Mouse (Mus musculus) heart, embryonic 14.5 days (tissue): ENCODE data around the gene Sorcs3. TPM values are rescaled to one million over a fixed set of nuclear protein-coding genes. Genes with fewer than 3 reads are reported as not detected.

Source experiments
- ATAC-seq: fragments of 200-750 bp; cut with Nextera tagmentation; 2 replicates; pipeline ENCODE4 v1.8.0; 2017; ENCODE audit warnings: low read depth, moderate TSS enrichment; ENCODE audit not compliant: insufficient number of reproducible peaks, insufficient read depth, low FRiP score
- H3K27ac ChIP-seq, 2 experiments: fragments of 200-500 bp in 1 of 2; fragments of 300-500 bp in 1 of 2; sonication (generic) in 1 of 2; replicated peaks in 1 of 2; 2 replicates each; pipeline ENCODE4 v1.5.1; 2012 to 2014; ENCODE audit warnings: low read depth in 2 of 2, low read length in 2 of 2, control low read depth in 1 of 2, mild to moderate bottlenecking in 1 of 2, mixed read lengths in 1 of 2; ENCODE audit not compliant: control insufficient read depth in 1 of 2, insufficient read depth in 1 of 2
- H3K27me3 ChIP-seq: fragments of 300-500 bp; sonication (generic); 2 replicates; pipeline ENCODE4 v1.6.1; 2014; ENCODE audit warnings: mild to moderate bottlenecking, low read length, control low read depth; ENCODE audit not compliant: control insufficient read depth, insufficient read depth
- H3K36me3 ChIP-seq: fragments of 300-500 bp; sonication (generic); 2 replicates; pipeline ENCODE4 v1.6.1; 2014; ENCODE audit warnings: mild to moderate bottlenecking, control low read depth, low read length, mixed read lengths; ENCODE audit not compliant: control insufficient read depth, insufficient read depth
- H3K4me1 ChIP-seq, 2 experiments: fragments of 200-500 bp in 1 of 2; fragments of 300-500 bp in 1 of 2; sonication (generic) in 1 of 2; 2 replicates each; pipeline ENCODE4 v1.6.1; 2012 to 2014; ENCODE audit warnings: low read length in 2 of 2, control low read depth in 1 of 2, mixed read lengths in 1 of 2; ENCODE audit not compliant: control insufficient read depth in 2 of 2, insufficient read depth in 2 of 2
- H3K4me2 ChIP-seq: fragments of 300-500 bp; sonication (generic); 2 replicates; pipeline ENCODE4 v1.6.1; 2014; ENCODE audit warnings: mild to moderate bottlenecking, low read length
- H3K4me3 ChIP-seq, 2 experiments: fragments of 200-500 bp in 1 of 2; fragments of 300-500 bp in 1 of 2; sonication (generic) in 1 of 2; 2 replicates each; pipeline ENCODE4 v1.5.1; 2012 to 2014; ENCODE audit warnings: low read length in 2 of 2, mild to moderate bottlenecking in 2 of 2, control low read depth in 1 of 2, low read depth in 1 of 2, moderate library complexity in 1 of 2; ENCODE audit not compliant: control insufficient read depth in 1 of 2, insufficient read depth in 1 of 2
- H3K9ac ChIP-seq: fragments of 300-500 bp; sonication (generic); 2 replicates; pipeline ENCODE4 v1.6.1; 2014; ENCODE audit warnings: mild to moderate bottlenecking, low read length
- H3K9me3 ChIP-seq: fragments of 300-500 bp; sonication (generic); 2 replicates; pipeline ENCODE4 v1.6.1; 2016; ENCODE audit warnings: low read length, control low read depth; ENCODE audit not compliant: control insufficient read depth
- WGBS: fragments of 180-500 bp; shearing (Covaris S2); extraction: QIAGEN DNeasy Blood & Tissue Kit; methylation state at CpG from one replicate; pipeline ENCODE4 v1.1.7; 2014; 5-methylcytosine and 5-hydroxymethylcytosine counted together
- polyA plus RNA-seq: library from polyadenylated mRNA; unstranded; fragments of >200 nt; fragmentation: Nextera tagmentation; extraction: Ambion mirVana; gene quantifications from 2 replicates; pipeline ENCODE4 v1.2.1, GENCODE M21; 2014

The Sorcs3 gene
- 0.18 and 0.39 TPM in 2 replicates for polyA plus RNA-seq

DNA sequence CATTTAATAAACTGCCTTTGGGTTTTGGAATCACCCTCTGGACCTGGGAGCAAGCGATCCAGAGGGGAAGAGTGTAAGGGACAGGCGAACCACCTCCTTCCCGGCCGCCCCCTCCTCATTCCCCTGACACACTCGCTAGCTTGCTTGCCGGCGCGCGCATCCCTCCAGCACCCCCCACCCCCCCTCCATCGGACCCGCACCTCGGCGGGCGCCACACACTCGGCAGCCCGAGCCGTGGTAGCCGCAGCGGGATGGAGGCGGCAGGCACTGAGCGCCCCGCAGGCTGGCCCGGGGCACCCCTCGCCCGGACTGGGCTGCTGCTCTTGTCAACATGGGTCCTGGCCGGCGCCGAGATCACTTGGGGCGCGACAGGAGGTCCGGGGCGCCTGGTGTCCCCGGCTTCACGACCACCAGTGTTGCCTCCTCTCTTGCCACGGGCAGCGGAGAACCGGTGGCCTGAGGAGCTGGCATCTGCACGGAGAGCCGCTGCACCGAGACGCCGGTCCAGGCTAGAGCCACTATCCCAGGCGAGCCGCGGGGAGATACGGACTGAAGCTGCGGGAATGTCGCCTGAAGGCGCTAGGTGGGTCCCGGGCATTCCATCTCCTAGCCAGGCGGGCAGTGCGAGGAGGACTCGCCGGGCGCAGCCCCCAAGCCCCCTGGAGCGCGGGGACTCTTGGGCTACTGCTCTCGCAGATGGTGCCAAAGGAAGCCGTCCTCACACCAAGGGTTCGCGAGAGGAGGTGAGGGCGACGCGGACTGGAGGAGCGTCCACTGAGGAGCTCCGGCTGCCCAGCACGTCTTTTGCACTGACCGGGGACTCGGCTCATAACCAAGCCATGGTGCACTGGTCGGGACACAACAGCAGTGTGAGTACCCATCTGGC, at the start of gene Sorcs3:
Gene Sorcs3, plus strand, starts transcription at position 97 of the 886 bp plus-strand sequence.
- Histone ChIP-seq H3K9ac (peak within 1 kb of the TSS; percentile 49), H3K36me3 (no peaks in the 10 kb centered on the region), H3K27ac (no peak within 1 kb of the TSS), H3K4me1 (peaks cover 0 to 17% of the 10 kb centered on the region in 2 experiments; a peak in 1 of 4 replicates), H3K4me3 (peak within 1 kb of the TSS; percentile 48 to 51), H3K9me3 (no peaks in the 10 kb centered on the region), H3K27me3 (peaks cover 64% of the 10 kb centered on the region), H3K4me2 (peak within 1 kb of the TSS; percentile 94)
- ATAC-seq, result 0 out of 2 replicates have a peak, but pooled peaks have one; percentile 6
- under 1% methylated on average over 69 of the region's 70 CpGs for WGBS

- Histone ChIP-seq H3K4me3 (no peak overlapping the region), H3K9me3 (no peaks in the 10 kb centered on the region), H3K27me3 (no peaks in the 10 kb centered on the region), H3K27ac (no peak overlapping the region), H3K4me2 (no peak overlapping the region), H3K36me3 (no peaks in the 10 kb centered on the region), H3K9ac (no peak overlapping the region), H3K4me1 (no peaks in the 10 kb centered on the region)
- WGBS, result 78% methylated on average over 3 of the region's 3 CpGs
- no peak for ATAC-seq
Measured at GRCm38 (mm10) chr19:48165341-48165740, 40.5 kb upstream of the Sorcs3 start.

DNA sequence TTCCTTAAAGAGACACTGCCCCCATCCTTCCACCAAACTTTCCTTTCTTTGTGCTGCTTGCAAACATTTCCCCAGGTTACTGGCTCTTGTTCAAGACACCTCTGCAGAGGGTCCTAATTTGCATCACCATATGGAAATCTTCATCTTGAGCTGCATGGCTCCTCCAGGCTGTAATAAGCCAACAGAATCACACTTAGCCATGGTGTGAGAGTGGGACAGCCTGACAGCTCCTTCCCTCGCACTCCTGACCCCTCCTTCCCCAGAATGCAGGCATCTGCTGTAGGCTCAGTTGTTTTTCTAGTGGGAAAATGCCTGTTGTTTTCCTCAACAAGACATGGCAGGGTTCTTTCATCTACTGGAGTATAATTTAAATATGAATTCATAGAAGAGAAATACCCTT, 38.7 kb upstream of the Sorcs3 start:
- Histone ChIP-seq H3K9ac (no peak overlapping the region), H3K9me3 (no peaks in the 10 kb centered on the region), H3K4me1 (no peaks in the 10 kb centered on the region), H3K27me3 (no peaks in the 10 kb centered on the region), H3K36me3 (no peaks in the 10 kb centered on the region), H3K27ac (no peak overlapping the region), H3K4me2 (no peak overlapping the region), H3K4me3 (no peak overlapping the region)
- WGBS, result 43% methylated on average over 1 of the region's 1 CpGs
- no peak for ATAC-seq

GRCm38 (mm10) chr19:48168284-48168683, 37.5 kb upstream of the Sorcs3 start:
- ATAC-seq, result no peak
- WGBS, result 43% methylated on average over 5 of the region's 5 CpGs
- Histone ChIP-seq H3K4me3 (no peak overlapping the region), H3K4me2 (no peak overlapping the region), H3K27ac (no peak overlapping the region), H3K9me3 (no peaks in the 10 kb centered on the region), H3K9ac (no peak overlapping the region), H3K4me1 (no peaks in the 10 kb centered on the region), H3K36me3 (no peaks in the 10 kb centered on the region), H3K27me3 (no peaks in the 10 kb centered on the region)

- Histone ChIP-seq H3K4me3 (no peak overlapping the region), H3K4me2 (no peak overlapping the region), H3K27me3 (no peaks in the 10 kb centered on the region), H3K36me3 (no peaks in the 10 kb centered on the region), H3K4me1 (no peaks in the 10 kb centered on the region), H3K9ac (no peak overlapping the region), H3K9me3 (no peaks in the 10 kb centered on the region), H3K27ac (no peak overlapping the region)
- WGBS, result 63% methylated on average over 4 of the region's 4 CpGs
- ATAC-seq, result no peak
Measured at GRCm38 (mm10) chr19:48174717-48175116, 31.1 kb upstream of the Sorcs3 start.

DNA sequence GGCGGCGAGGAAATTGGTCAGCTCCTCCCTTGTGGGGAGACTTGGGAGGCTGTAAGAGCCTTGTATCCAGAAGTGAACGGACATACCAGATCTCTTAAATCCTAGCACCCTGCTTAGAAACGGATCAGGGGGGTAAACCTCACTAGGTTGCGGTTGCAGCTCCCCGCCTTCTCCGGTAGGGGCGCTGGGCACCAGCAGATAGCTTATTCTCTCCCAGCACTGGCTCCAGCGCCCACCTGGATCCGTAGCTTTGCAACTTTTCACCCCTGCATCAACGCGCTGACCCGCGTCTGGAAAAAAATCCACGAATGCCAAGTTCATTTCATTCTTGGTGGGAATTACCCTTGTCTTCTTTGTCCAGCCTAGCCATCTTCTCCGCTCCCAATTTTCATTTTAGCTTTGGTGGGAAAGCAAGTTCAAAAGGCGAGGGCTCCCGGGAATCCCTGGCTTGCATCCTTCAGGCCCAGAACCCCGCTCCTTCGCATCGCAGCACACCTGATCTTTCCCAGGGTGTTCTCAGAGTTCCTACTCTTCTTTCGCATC, 1.8 kb upstream of the Sorcs3 start:
- Histone ChIP-seq H3K9me3 (no peaks in the 10 kb centered on the region), H3K27me3 (peaks cover 59% of the 10 kb centered on the region), H3K27ac (no peak overlapping the region), H3K4me3 (peak overlapping the region in 1 of 2 experiments; percentile 51; a peak in 1 of 4 replicates), H3K9ac (no peak overlapping the region), H3K4me1 (peaks cover 0 to 17% of the 10 kb centered on the region in 2 experiments; a peak in 1 of 4 replicates), H3K36me3 (no peaks in the 10 kb centered on the region), H3K4me2 (peak overlapping the region; percentile 94)
- ATAC-seq, result no peak
- WGBS, result 3% methylated on average over 22 of the region's 22 CpGs

DNA sequence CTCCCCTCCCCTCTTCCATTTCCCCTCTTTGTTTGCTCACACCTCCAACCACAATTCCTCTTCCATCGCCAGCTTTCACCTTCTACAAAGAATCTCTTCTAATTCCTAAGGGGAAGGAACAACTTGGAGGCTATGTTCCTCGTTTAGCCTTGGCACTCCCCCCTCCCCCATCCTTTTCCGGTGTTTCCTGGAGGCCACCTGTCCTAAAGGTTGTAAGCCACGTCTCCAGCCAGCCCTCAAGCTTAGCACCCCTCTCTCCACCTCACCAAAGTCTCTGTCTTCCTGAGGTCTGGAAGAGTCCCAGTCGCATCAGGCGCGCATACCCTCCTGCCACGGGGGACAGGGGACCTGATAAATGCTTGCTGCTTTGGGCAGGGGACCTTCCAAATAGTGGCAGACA, 1.3 kb upstream of the Sorcs3 start:
- no peak for ATAC-seq
- no peaks in the 10 kb centered on the region for H3K9me3 ChIP-seq
- peaks cover 59% of the 10 kb centered on the region for H3K27me3 ChIP-seq
- H3K4me1 ChIP-seq, result peaks cover 0 to 17% of the 10 kb centered on the region in 2 experiments; a peak in 1 of 4 replicates
- H3K9ac ChIP-seq, result no peak overlapping the region
- no peak overlapping the region for H3K27ac ChIP-seq
- H3K36me3 ChIP-seq, result no peaks in the 10 kb centered on the region
- 3% methylated on average over 8 of the region's 8 CpGs for WGBS
- H3K4me2 ChIP-seq, result peak overlapping the region; percentile 94
- H3K4me3 ChIP-seq, result peak overlapping the region; percentile 48 to 51; a peak in 2 of 4 replicates
